Mouse (Mus musculus): ENCODE measurements around the gene Serpinb6b. TPM values are rescaled to one million over a fixed set of nuclear protein-coding genes. Genes with fewer than 3 reads are reported as not detected.
A peak's percentile ranks its signal among the peaks of the same experiment; 100 is the strongest.

The Serpinb6b gene
- polyA plus RNA-seq, 1 experiment: 0.85 TPM

GRCm38 (mm10) chr13:33001341-33001740 is 36.3 kb downstream of the Serpinb6b start:
- Histone ChIP-seq H3K27ac (ENCODE audit: insufficient read depth, low read depth, low read length) (no peak overlapping the region), H3K4me3 (ENCODE audit: low read depth, low read length) (no peak overlapping the region), H3K4me1 (ENCODE audit: control insufficient read depth, insufficient read depth, insufficient read length, low read length) (peaks cover 3% of the 10 kb centered on the region), H3K27me3 (ENCODE audit: control insufficient read depth, insufficient read depth, low read length) (no peaks in the 10 kb centered on the region), H3K36me3 (ENCODE audit: control insufficient read depth, insufficient read depth, low read length) (no peaks in the 10 kb centered on the region)
- 85% methylated on average over 5 of the region's 5 CpGs for WGBS
- TF ChIP-seq POLR2A (IDR thresholded peaks at IDR 0.05; ENCODE audit: low read depth, low read length) (no peak), CTCF (IDR thresholded peaks at IDR 0.05; ENCODE audit: extremely low read depth, insufficient read length, insufficient replicate concordance, low read depth, low read length) (no peak)

- H3K4me1 ChIP-seq (ENCODE audit: control insufficient read depth, insufficient read depth, insufficient read length, low read length): peaks cover 3% of the 10 kb centered on the region
- H3K4me3 ChIP-seq (ENCODE audit: low read depth, low read length): peak within 1 kb of the TSS; percentile 69
- H3K27ac ChIP-seq (ENCODE audit: insufficient read depth, low read depth, low read length): peak within 1 kb of the TSS; percentile 70
- no peaks in the 10 kb centered on the region for H3K27me3 ChIP-seq (ENCODE audit: control insufficient read depth, insufficient read depth, low read length)
- 92% methylated on average over 3 of the region's 3 CpGs for WGBS
- no peaks in the 10 kb centered on the region for H3K36me3 ChIP-seq (ENCODE audit: control insufficient read depth, insufficient read depth, low read length)
- no peak for TF ChIP-seq POLR2A (IDR thresholded peaks at IDR 0.05; ENCODE audit: low read depth, low read length)
- no peak for TF ChIP-seq CTCF (IDR thresholded peaks at IDR 0.05; ENCODE audit: extremely low read depth, insufficient read length, insufficient replicate concordance, low read depth, low read length)
These were observed 37.9 kb downstream of the Serpinb6b start, which contains the start of gene Serpinb9 for GRCm38 (mm10) chr13:33002950-33003349. Gene Serpinb9, plus strand, starts transcription at chr13:33003250.

- WGBS: 44% methylated on average over 9 of the region's 9 CpGs
- H3K4me3 ChIP-seq (ENCODE audit: low read depth, low read length): peak overlapping the region; percentile 69
- no peak for TF ChIP-seq POLR2A (IDR thresholded peaks at IDR 0.05; ENCODE audit: low read depth, low read length)
- TF ChIP-seq CTCF (IDR thresholded peaks at IDR 0.05; ENCODE audit: extremely low read depth, insufficient read length, insufficient replicate concordance, low read depth, low read length): no peak
These were observed 38.8 kb downstream of the Serpinb6b start for GRCm38 (mm10) chr13:33003523-33004413.

GRCm38 (mm10) chr13:33004414-33005105 is 39.6 kb downstream of the Serpinb6b start:
- no peaks in the 10 kb centered on the region for H3K27me3 ChIP-seq (ENCODE audit: control insufficient read depth, insufficient read depth, low read length)
- H3K4me3 ChIP-seq (ENCODE audit: low read depth, low read length): peak overlapping the region; percentile 69
- WGBS: 8% methylated on average over 12 of the region's 12 CpGs
- TF ChIP-seq POLR2A (IDR thresholded peaks at IDR 0.05; ENCODE audit: low read depth, low read length) (peak; percentile 35), CTCF (IDR thresholded peaks at IDR 0.05; ENCODE audit: extremely low read depth, insufficient read length, insufficient replicate concordance, low read depth, low read length) (peak; percentile 77; the same call in 1 of the 2 replicates)
- 0 out of 2 replicates have a peak, but pooled peaks cover 2% of the 10 kb centered on the region for H3K36me3 ChIP-seq (ENCODE audit: control insufficient read depth, insufficient read depth, low read length)
- H3K27ac ChIP-seq (ENCODE audit: insufficient read depth, low read depth, low read length): peak overlapping the region; percentile 70
- peaks cover 3% of the 10 kb centered on the region for H3K4me1 ChIP-seq (ENCODE audit: control insufficient read depth, insufficient read depth, insufficient read length, low read length)

More at GRCm38 (mm10) chr13:33003523-33004413, 38.8 kb downstream of the Serpinb6b start:
- Histone ChIP-seq H3K36me3 (ENCODE audit: control insufficient read depth, insufficient read depth, low read length) (0 out of 2 replicates have a peak, but pooled peaks cover under 1% of the 10 kb centered on the region), H3K4me1 (ENCODE audit: control insufficient read depth, insufficient read depth, insufficient read length, low read length) (peaks cover 3% of the 10 kb centered on the region), H3K27ac (ENCODE audit: insufficient read depth, low read depth, low read length) (peak overlapping the region; percentile 70), H3K27me3 (ENCODE audit: control insufficient read depth, insufficient read depth, low read length) (no peaks in the 10 kb centered on the region)

- Histone ChIP-seq H3K36me3 (ENCODE audit: control insufficient read depth, insufficient read depth, low read length) (peaks cover 3% of the 10 kb centered on the region; the same call in 1 of the 2 replicates), H3K27ac (ENCODE audit: insufficient read depth, low read depth, low read length) (no peak overlapping the region; the same call in 1 of the 2 replicates), H3K27me3 (ENCODE audit: control insufficient read depth, insufficient read depth, low read length) (no peaks in the 10 kb centered on the region), H3K4me3 (ENCODE audit: low read depth, low read length) (no peak overlapping the region), H3K4me1 (ENCODE audit: control insufficient read depth, insufficient read depth, insufficient read length, low read length) (peaks cover 3% of the 10 kb centered on the region)
- WGBS: 59% methylated on average over 2 of the region's 2 CpGs
- TF ChIP-seq POLR2A (IDR thresholded peaks at IDR 0.05; ENCODE audit: low read depth, low read length) (no peak), CTCF (IDR thresholded peaks at IDR 0.05; ENCODE audit: extremely low read depth, insufficient read length, insufficient replicate concordance, low read depth, low read length) (no peak)
These were observed 40.6 kb downstream of the Serpinb6b start for GRCm38 (mm10) chr13:33005501-33006075.

GRCm38 (mm10) chr13:33006555-33006954 is 41.5 kb downstream of the Serpinb6b start:
- 78% methylated on average over 3 of the region's 3 CpGs for WGBS
- Histone ChIP-seq H3K4me1 (ENCODE audit: control insufficient read depth, insufficient read depth, insufficient read length, low read length) (peaks cover 3% of the 10 kb centered on the region), H3K36me3 (ENCODE audit: control insufficient read depth, insufficient read depth, low read length) (peaks cover 4% of the 10 kb centered on the region; the same call in 1 of the 2 replicates), H3K27me3 (ENCODE audit: control insufficient read depth, insufficient read depth, low read length) (no peaks in the 10 kb centered on the region), H3K4me3 (ENCODE audit: low read depth, low read length) (no peak overlapping the region), H3K27ac (ENCODE audit: insufficient read depth, low read depth, low read length) (no peak overlapping the region)
- TF ChIP-seq CTCF (IDR thresholded peaks at IDR 0.05; ENCODE audit: extremely low read depth, insufficient read length, insufficient replicate concordance, low read depth, low read length): no peak
- TF ChIP-seq POLR2A (IDR thresholded peaks at IDR 0.05; ENCODE audit: low read depth, low read length): no peak
